Mouse (Mus musculus) forebrain, embryonic 10.5 days (tissue): Measurements from ENCODE around the gene Rap1b. TPM values are rescaled to one million over a fixed set of nuclear protein-coding genes. Genes with fewer than 3 reads are reported as not detected.

Experiments used
- DNase-seq: peaks from one replicate; pipeline ENCODE4 v3.0.0-alpha.2; 2017; ENCODE audit warnings: low spot score; ENCODE audit errors: extremely low spot score
- H3K27ac ChIP-seq: fragments of 300-500 bp; sonication (generic); 2 replicates; pipeline ENCODE4 v1.5.1; 2016; ENCODE audit warnings: mild to moderate bottlenecking
- H3K27me3 ChIP-seq: fragments of 300-500 bp; sonication (generic); 2 replicates; pipeline ENCODE4 v1.6.1; 2016; ENCODE audit warnings: mild to moderate bottlenecking; ENCODE audit not compliant: poor library complexity, severe bottlenecking
- H3K36me3 ChIP-seq: fragments of 300-500 bp; sonication (generic); replicated peaks from 2 replicates; pipeline ENCODE4 v1.6.1; 2016; ENCODE audit warnings: mild to moderate bottlenecking, moderate library complexity
- H3K4me1 ChIP-seq: fragments of 300-500 bp; sonication (generic); 2 replicates; pipeline ENCODE4 v1.6.1; 2016
- H3K4me3 ChIP-seq: fragments of 300-500 bp; sonication (generic); 2 replicates; pipeline ENCODE4 v1.5.1; 2016; ENCODE audit warnings: mild to moderate bottlenecking, moderate library complexity
- H3K9me3 ChIP-seq: fragments of 300-500 bp; sonication (generic); 2 replicates; pipeline ENCODE4 v1.6.1; 2016; ENCODE audit warnings: mild to moderate bottlenecking, moderate library complexity
- WGBS: fragments of 180-500 bp; shearing (Covaris S2); methylation state at CpG from one replicate; pipeline ENCODE4 v1.1.7; 2016; 5-methylcytosine and 5-hydroxymethylcytosine counted together
- polyA plus RNA-seq: library from polyadenylated mRNA; unstranded; fragments of >200 nt; fragmentation: Nextera tagmentation; extraction: Ambion mirVana; gene quantifications from 2 replicates; pipeline ENCODE4 v1.2.1, GENCODE M21; 2016

Rap1b gene
- polyA plus RNA-seq, 1 experiment from 2014 or later = 136 TPM

GRCm38 (mm10) chr10:117873952-117874351 is 28.1 kb upstream of the Rap1b start:
- no peak overlapping the region for H3K27ac ChIP-seq
- 94% methylated on average over 4 of the region's 4 CpGs for WGBS

GRCm38 (mm10) chr10:117872468-117872867 is 26.6 kb upstream of the Rap1b start:
- no peaks in the 10 kb centered on the region for H3K9me3 ChIP-seq
- 0 out of 2 replicates have a peak, but pooled peaks cover 4% of the 10 kb centered on the region for H3K4me1 ChIP-seq
- H3K27me3 ChIP-seq = no peaks in the 10 kb centered on the region
- WGBS = 83% methylated on average over 10 of the region's 10 CpGs
- H3K27ac ChIP-seq = no peak overlapping the region
- no peak overlapping the region for H3K4me3 ChIP-seq
- no peak for DNase-seq
- H3K36me3 ChIP-seq = no peaks in the 10 kb centered on the region

More at GRCm38 (mm10) chr10:117873952-117874351, 28.1 kb upstream of the Rap1b start:
- Histone ChIP-seq H3K27me3 (no peaks in the 10 kb centered on the region), H3K4me3 (no peak overlapping the region), H3K4me1 (0 out of 2 replicates have a peak, but pooled peaks cover 4% of the 10 kb centered on the region), H3K9me3 (no peaks in the 10 kb centered on the region), H3K36me3 (no peaks in the 10 kb centered on the region)
- DNase-seq = no peak

- Histone ChIP-seq H3K36me3 (no peaks in the 10 kb centered on the region), H3K27ac (no peak overlapping the region), H3K9me3 (no peaks in the 10 kb centered on the region), H3K27me3 (no peaks in the 10 kb centered on the region), H3K4me1 (0 out of 2 replicates have a peak, but pooled peaks cover 4% of the 10 kb centered on the region), H3K4me3 (no peak overlapping the region)
- WGBS = 91% methylated on average over 3 of the region's 3 CpGs
- DNase-seq = no peak
Observed at GRCm38 (mm10) chr10:117867301-117867700, 21.5 kb upstream of the Rap1b start.

GRCm38 (mm10) chr10:117866641-117867040 is 20.8 kb upstream of the Rap1b start:
- WGBS = 80% methylated on average over 8 of the region's 8 CpGs
- Histone ChIP-seq H3K36me3 (no peaks in the 10 kb centered on the region), H3K4me1 (0 out of 2 replicates have a peak, but pooled peaks cover 7% of the 10 kb centered on the region), H3K27me3 (no peaks in the 10 kb centered on the region), H3K4me3 (no peak overlapping the region), H3K27ac (no peak overlapping the region), H3K9me3 (no peaks in the 10 kb centered on the region)
- DNase-seq = no peak

DNA sequence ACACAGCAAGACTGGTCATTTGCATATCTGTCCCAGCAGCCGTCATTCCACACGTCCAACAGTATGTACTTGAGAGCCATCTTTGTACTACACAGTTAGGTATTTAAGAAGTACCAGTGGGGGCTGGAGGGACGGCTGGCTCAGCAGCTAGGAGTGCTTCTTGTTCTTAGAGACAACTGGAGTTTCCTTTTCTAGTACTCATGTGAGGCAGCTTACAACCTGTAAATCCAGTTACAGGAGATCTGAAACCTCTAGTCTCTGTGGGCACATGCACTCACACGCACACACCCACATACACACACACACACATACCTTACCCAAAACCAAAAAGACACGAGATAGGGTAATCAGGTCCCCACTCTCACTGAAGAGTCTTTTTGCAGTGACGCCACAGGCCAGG is 18.9 kb upstream of the Rap1b start:
- H3K4me1 ChIP-seq = 0 out of 2 replicates have a peak, but pooled peaks cover 3% of the 10 kb centered on the region
- no peak overlapping the region for H3K4me3 ChIP-seq
- no peak for DNase-seq
- no peaks in the 10 kb centered on the region for H3K9me3 ChIP-seq
- H3K36me3 ChIP-seq = no peaks in the 10 kb centered on the region
- H3K27ac ChIP-seq = no peak overlapping the region
- H3K27me3 ChIP-seq = no peaks in the 10 kb centered on the region
- 80% methylated on average over 6 of the region's 6 CpGs for WGBS

DNA sequence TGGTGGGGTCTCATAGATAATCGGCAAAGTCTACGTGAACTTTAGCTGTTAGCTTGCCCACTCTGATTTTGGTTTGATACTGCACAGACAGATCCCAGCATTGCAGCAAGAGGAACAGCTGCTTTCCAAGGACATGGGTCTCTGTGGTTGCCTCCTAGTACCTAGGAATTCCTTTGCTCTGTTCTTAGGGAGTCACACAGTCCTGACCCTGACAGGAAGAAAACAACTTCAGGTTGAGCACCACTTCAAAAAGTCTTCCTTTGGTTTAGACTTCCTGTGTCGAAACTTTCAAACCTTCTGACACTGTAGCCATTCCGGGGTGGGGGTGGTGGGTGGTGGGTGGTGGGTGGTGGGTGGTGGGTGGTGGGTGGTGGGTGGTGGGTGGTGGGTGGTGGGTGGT is 18.4 kb upstream of the Rap1b start:
- H3K27me3 ChIP-seq = no peaks in the 10 kb centered on the region
- 0 out of 2 replicates have a peak, but pooled peaks cover 3% of the 10 kb centered on the region for H3K4me1 ChIP-seq
- H3K4me3 ChIP-seq = no peak overlapping the region
- no peaks in the 10 kb centered on the region for H3K9me3 ChIP-seq
- no peak overlapping the region for H3K27ac ChIP-seq
- 88% methylated on average over 4 of the region's 4 CpGs for WGBS
- no peak for DNase-seq
- H3K36me3 ChIP-seq = no peaks in the 10 kb centered on the region

- no peak overlapping the region for H3K27ac ChIP-seq
- H3K36me3 ChIP-seq = no peaks in the 10 kb centered on the region
- H3K4me3 ChIP-seq = no peak overlapping the region
- H3K9me3 ChIP-seq = no peaks in the 10 kb centered on the region
- no peaks in the 10 kb centered on the region for H3K27me3 ChIP-seq
- no peak for DNase-seq
- H3K4me1 ChIP-seq = 0 out of 2 replicates have a peak, but pooled peaks cover 3% of the 10 kb centered on the region
- WGBS = 76% methylated on average over 11 of the region's 11 CpGs
Observed at GRCm38 (mm10) chr10:117862014-117862580, 16.3 kb upstream of the Rap1b start.

- DNase-seq = no peak
- Histone ChIP-seq H3K27me3 (no peaks in the 10 kb centered on the region), H3K4me1 (0 out of 2 replicates have a peak, but pooled peaks cover 3% of the 10 kb centered on the region), H3K4me3 (no peak overlapping the region), H3K36me3 (no peaks in the 10 kb centered on the region), H3K9me3 (no peaks in the 10 kb centered on the region), H3K27ac (no peak overlapping the region)
- WGBS = 88% methylated on average over 16 of the region's 16 CpGs
Observed at GRCm38 (mm10) chr10:117860958-117861357, 15.1 kb upstream of the Rap1b start.

DNA sequence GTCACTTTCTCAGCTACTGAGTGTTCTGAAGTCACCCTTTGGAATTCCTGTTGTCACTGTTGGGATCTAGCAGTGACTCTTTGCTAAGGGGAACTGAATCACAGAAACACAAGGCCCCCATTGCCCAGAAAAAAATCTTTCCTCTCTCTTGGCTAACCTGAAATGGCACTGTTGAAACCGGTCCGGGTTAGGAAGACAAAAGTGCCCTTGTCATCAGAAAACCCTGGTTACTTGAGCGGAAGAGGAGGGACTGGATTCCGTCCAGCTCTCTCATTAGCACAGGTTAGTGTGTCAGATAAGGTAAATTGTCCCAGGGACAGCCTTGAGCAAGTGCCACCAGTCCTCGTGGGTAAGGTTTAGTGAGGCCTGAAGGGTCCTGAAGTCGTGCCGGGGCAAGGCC is 14.5 kb upstream of the Rap1b start:
- Histone ChIP-seq H3K27ac (no peak overlapping the region), H3K27me3 (no peaks in the 10 kb centered on the region), H3K9me3 (no peaks in the 10 kb centered on the region), H3K4me3 (no peak overlapping the region), H3K36me3 (no peaks in the 10 kb centered on the region), H3K4me1 (0 out of 2 replicates have a peak, but pooled peaks cover 3% of the 10 kb centered on the region)
- DNase-seq = no peak
- WGBS = 90% methylated on average over 7 of the region's 7 CpGs

DNA sequence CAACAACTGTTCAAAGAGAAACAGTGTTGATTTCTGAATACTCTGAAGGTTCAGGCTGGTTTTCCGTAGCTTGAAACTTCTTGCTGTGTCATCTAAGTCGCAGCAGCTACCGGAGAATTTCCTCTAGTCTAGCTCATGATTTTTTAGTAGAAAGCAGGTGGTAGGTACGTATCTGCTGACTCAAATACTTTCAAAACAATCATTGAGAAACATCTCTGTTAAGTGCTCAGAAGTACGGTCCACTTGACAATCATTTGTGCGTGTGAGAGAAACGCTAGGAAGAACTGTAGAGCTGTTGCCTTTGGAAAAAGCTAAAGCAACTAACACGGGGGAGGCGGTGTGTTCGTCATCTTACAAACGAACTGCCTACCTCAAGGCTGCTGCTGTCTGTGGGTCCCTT is 14.0 kb upstream of the Rap1b start:
- Histone ChIP-seq H3K27ac (no peak overlapping the region), H3K27me3 (no peaks in the 10 kb centered on the region), H3K9me3 (no peaks in the 10 kb centered on the region), H3K4me3 (no peak overlapping the region), H3K4me1 (0 out of 2 replicates have a peak, but pooled peaks cover 3% of the 10 kb centered on the region), H3K36me3 (no peaks in the 10 kb centered on the region)
- 92% methylated on average over 11 of the region's 11 CpGs for WGBS
- DNase-seq = no peak

- Histone ChIP-seq H3K27me3 (no peaks in the 10 kb centered on the region), H3K4me1 (0 out of 2 replicates have a peak, but pooled peaks cover 3% of the 10 kb centered on the region), H3K4me3 (no peak overlapping the region), H3K27ac (no peak overlapping the region), H3K36me3 (no peaks in the 10 kb centered on the region), H3K9me3 (no peaks in the 10 kb centered on the region)
- DNase-seq = no peak
- 75% methylated on average over 5 of the region's 5 CpGs for WGBS
Observed at GRCm38 (mm10) chr10:117858241-117858640, 12.4 kb upstream of the Rap1b start.

DNA sequence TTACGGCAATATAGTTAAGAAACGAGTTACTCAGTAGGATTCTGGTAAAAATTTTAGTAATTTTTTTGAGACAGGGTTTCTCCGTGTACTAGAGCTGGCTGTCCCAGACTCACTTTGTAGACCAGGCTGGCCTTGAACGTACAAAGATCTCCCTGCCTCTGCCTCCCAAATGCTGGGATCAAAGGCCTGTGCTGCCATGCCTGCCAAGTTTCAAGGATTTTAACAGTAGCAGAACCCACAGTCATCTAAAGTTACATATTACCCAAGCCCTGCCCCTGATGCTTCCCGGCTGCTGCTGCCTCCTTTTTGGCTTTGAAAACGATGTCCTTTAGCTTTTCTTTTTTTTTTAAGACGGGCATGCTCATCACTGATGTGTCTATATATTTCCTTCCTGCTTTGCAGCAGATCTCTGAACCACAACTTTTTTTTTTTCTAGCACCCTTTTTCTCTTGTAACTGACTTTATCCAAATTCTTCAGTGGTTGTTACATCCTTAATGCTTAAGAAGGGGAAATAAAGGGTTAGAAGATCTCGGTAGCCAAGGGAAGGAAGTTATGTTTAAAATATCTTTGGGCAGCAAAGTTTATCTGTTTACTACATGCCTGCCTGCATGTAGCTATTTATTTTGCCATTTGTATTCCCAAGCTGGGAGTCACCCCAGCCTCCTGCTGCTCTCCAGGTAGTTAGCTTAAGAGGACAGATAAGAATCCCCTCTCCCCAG is 10.3 kb upstream of the Rap1b start:
- Histone ChIP-seq H3K4me1 (no peaks in the 10 kb centered on the region), H3K27ac (no peak overlapping the region), H3K9me3 (no peaks in the 10 kb centered on the region), H3K4me3 (no peak overlapping the region), H3K27me3 (no peaks in the 10 kb centered on the region), H3K36me3 (no peaks in the 10 kb centered on the region)
- 87% methylated on average over 8 of the region's 8 CpGs for whole genome bisulfite sequencing
- DNase-seq = no peak

- no peaks in the 10 kb centered on the region for H3K36me3 ChIP-seq
- no peak for DNase-seq
- no peak overlapping the region for H3K27ac ChIP-seq
- H3K4me3 ChIP-seq = no peak overlapping the region
- H3K4me1 ChIP-seq = no peaks in the 10 kb centered on the region
- peaks cover 6% of the 10 kb centered on the region; the same call in 1 of the 2 replicates for H3K27me3 ChIP-seq
- 88% methylated on average over 10 of the region's 10 CpGs for WGBS
- H3K9me3 ChIP-seq = no peaks in the 10 kb centered on the region
Observed at GRCm38 (mm10) chr10:117852648-117853192, 6.9 kb upstream of the Rap1b start.
